Mouse (Mus musculus): ENCODE measurements around the gene Fbxo3.
"Not testable (repeated sequence)": the region's sequence is repeated elsewhere in the genome, so short reads cannot be mapped to it uniquely, and the experiment has no call there.

Gene Fbxo3

GRCm38 (mm10) chr2:104095741-104096213, 68.3 kb downstream of the Fbxo3 start, which contains the start of gene Cd59a:
Gene Cd59a, plus strand, starts transcription at chr2:104095801.
- in situ Hi-C loops (cut with MboI, MseI): no loop called here

GRCm38 (mm10) chr2:104096256-104096655, 68.7 kb downstream of the Fbxo3 start:
- in situ Hi-C loops (cut with MboI, MseI): no loop called here

GRCm38 (mm10) chr2:104096796-104097195, 69.3 kb downstream of the Fbxo3 start:
- in situ Hi-C loops (cut with MboI, MseI): not testable (repeated sequence)

GRCm38 (mm10) chr2:104097396-104097795, 69.9 kb downstream of the Fbxo3 start:
- in situ Hi-C loops (cut with MboI, MseI): not testable (repeated sequence)

- in situ Hi-C loops (cut with MboI, MseI): no loop called here
Measured at GRCm38 (mm10) chr2:104098529-104099230, 71.2 kb downstream of the Fbxo3 start.

- in situ Hi-C loops (cut with MboI, MseI): no loop called here
Measured at GRCm38 (mm10) chr2:104099231-104099585, 71.7 kb downstream of the Fbxo3 start.

GRCm38 (mm10) chr2:104099946-104100345, 72.4 kb downstream of the Fbxo3 start:
- in situ Hi-C loops (cut with MboI, MseI): no loop called here

- in situ Hi-C loops (cut with MboI, MseI): no loop called here
Measured at GRCm38 (mm10) chr2:104104800-104105199, 77.3 kb downstream of the Fbxo3 start.

- in situ Hi-C loops (cut with MboI, MseI): not testable (repeated sequence)
Measured at GRCm38 (mm10) chr2:104109021-104109420, 81.5 kb downstream of the Fbxo3 start.

GRCm38 (mm10) chr2:104109528-104109927, 82.0 kb downstream of the Fbxo3 start:
- in situ Hi-C loops (cut with MboI, MseI): no loop called here

GRCm38 (mm10) chr2:104110031-104110430, 82.5 kb downstream of the Fbxo3 start:
- in situ Hi-C loops (cut with MboI, MseI): no loop called here

- in situ Hi-C loops (cut with MboI, MseI): not testable (repeated sequence)
Measured at GRCm38 (mm10) chr2:104111170-104111797, 83.8 kb downstream of the Fbxo3 start.
